Mouse (Mus musculus) retina, adult 2 months (tissue): ENCODE data around the gene Haus4.

Source experiments
- DNase-seq: peaks from one replicate; pipeline ENCODE4 v3.0.0-alpha.2; 2012; ENCODE audit warnings: low read depth, low spot score

Haus4 gene

DNA sequence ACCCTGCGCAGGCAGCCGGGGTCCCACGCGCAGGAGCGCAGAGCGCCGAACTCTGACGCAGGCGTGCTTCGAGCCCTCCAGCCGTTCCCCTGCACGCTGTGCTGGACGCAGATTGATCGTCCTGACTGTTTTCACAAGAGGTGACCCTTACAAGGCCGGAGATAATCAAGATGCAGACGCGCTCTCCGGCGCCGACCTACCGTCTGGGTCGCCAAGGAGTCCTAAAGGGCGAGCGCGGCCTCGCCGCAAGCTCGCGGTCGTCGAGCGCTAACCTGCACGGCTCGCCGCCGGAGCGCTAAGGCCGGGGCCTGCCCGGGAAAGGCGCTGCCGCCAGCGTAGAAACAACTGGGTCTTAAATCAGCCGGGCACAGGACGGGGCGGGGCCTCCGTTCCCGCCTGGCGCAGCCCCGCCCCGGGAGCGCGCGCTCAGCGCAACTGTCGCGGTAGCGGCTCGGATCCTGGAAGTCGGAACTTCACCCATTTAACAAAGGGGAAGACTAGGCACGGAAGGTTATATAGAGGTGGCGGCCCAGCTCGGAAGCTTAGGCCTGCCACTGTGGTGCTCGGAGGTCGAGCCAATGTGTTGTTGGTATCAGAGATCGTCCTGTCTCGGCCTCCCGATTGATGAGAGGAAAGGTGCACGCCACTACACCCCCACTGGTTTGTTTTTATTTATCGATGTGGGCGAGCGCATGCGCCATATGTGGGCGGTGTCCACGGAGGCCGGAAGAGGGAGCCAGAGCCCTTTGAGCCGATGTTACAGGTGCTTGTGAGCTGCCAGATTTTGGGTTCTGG is at the start of gene Haus4:
Haus4 (minus strand) TSS at position 642 of the 795 bp plus-strand sequence.
- DNase-seq: peak; percentile 71

GRCm38 (mm10) chr14:54603686-54604085 is 49.3 kb upstream of the Haus4 start:
- DNase-seq: no peak

GRCm38 (mm10) chr14:54603038-54603654 is 48.7 kb upstream of the Haus4 start:
- DNase-seq: peak; percentile 88

- DNase-seq: no peak
These were observed 48.2 kb upstream of the Haus4 start for GRCm38 (mm10) chr14:54602613-54603012.

DNA sequence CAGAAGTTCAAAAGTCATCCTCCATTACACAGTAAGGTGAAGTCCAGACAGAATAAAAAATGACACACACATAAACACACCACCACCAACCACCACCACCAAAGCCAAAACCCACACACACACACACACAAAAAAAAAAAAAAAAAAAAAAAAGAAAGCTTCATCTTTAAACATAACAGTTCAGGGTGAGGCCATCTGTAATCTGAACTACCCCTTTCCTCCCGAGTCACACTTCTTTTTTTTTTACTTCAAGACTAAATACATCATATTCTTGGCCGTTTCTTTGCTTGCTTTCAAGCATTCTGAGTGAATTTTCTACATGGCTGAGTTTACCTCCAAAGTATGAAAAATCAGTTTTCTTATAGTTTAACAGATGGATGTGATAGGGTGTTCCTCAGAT is 47.2 kb upstream of the Haus4 start:
- DNase-seq: no peak

GRCm38 (mm10) chr14:54597084-54597483 is 42.7 kb upstream of the Haus4 start:
- no peak for DNase-seq

- no peak for DNase-seq
These were observed 40.4 kb upstream of the Haus4 start for GRCm38 (mm10) chr14:54594631-54595414.

DNA sequence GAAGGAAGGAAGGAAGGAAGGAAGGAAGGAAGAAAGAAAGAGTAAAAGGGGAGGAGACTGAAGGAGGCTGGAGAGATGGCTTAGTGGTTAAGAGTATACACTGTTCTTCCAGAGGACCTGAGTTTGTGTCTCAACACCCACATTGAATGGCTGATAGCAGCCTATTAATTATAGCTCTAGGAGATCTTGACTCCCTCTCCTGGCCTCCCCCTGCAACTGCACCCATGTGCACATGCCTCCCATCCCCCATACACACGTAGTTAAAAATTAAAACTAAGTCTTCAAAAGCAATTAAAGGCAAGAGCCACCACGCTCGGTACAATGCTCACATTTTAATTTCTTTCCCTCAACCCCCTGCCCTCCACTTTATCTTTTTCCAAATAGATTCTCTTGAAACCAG is 39.6 kb upstream of the Haus4 start:
- DNase-seq: no peak

- no peak for DNase-seq
These were observed 38.0 kb upstream of the Haus4 start for GRCm38 (mm10) chr14:54592319-54592934.

DNA sequence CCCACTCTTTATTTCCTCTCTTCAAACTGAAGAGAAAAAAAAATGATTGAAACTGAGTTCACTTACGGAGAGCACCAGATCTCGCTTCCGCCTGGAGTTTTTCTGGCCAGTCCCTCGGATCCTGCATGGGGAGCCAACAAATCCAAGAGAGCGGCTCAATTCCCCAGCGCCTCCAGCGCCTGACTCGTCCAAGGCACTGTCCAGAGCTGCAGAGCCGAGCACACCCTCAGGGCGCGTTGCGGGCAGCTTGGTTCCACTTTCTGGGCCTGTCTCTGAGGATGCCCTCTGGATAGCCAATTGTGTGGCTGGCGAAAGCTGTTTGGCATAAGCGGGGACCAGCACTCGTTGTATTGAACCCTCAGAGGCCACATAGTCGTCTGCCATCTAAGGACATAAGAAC is 36.6 kb upstream of the Haus4 start:
- DNase-seq: no peak

DNA sequence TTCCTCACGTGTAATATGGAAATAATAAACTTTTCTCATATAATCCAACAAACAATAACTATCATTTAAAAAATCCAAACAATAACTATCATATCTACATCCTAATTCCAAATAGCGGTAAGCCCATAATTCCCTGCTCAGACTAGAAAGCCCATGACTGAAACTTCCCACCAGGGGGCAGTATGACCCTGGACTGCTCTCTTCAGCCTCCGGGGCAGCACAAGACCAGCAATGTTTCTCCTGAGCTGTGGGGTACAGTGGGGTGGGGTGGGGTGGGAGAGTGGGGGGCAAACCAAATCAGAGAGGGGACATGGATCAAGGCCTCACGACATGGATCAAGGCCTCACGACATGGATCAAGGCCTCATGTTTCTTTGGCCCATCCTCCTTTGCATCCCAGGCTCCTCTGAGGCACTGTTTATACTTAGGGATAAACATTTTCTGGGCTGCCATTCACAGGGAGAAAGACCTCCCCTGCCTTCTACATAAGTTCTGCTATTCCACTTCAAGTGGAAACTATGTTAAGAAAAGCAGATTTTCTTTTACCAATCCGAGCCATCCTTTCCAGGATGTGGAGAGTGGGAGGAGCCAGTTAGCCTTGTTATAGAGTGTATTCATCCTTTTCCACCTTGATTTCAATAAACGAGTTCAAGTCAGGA is 29.4 kb upstream of the Haus4 start:
- peak; percentile 61 for DNase-seq

GRCm38 (mm10) chr14:54582536-54582935 is 28.1 kb upstream of the Haus4 start:
- no peak for DNase-seq

DNA sequence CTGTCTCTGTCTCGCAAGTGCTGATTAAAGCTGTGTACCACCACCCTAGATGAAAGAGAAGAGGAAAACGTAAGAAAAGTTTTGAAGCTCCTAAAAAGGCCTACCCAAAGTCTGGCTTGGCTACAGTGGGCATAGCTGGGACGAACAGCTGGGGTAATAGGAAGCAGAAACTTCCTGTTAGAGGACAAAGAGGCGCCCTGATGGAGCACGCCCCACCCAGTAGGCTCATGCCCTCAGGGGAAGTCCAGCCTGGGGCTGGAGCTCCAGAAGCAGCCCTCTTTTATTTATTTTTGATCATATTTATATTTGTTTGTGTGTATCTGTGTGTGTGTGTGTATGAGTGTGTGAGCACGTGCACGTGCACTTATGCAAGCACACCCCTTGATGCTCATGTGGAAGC is 25.2 kb upstream of the Haus4 start:
- no peak for DNase-seq

DNA sequence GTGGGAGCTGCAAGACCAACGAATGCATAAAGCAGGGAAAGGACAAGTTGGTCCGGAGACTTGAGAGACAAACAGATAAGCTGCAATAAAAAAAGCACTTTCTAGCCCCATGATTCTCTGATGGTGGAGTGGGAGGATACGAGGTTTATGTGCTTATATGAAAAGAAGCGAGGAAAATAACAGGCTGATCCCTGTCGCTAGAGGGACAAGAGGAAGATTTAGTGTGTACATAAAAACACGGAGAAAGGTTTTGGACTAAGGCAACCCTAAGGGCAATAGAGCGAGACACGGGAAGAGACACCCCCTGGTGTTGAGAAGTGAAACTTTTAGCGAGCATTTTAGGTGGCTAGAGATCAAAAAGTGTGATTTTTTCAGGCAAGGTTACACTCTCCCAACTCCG is 23.6 kb upstream of the Haus4 start:
- DNase-seq: no peak

GRCm38 (mm10) chr14:54577089-54577982 is 22.9 kb upstream of the Haus4 start, which contains the start of gene Ajuba:
Ajuba (minus strand) TSS chr14:54577558.
- DNase-seq: no peak

GRCm38 (mm10) chr14:54576241-54577088 is 22.0 kb upstream of the Haus4 start:
- no peak for DNase-seq

DNA sequence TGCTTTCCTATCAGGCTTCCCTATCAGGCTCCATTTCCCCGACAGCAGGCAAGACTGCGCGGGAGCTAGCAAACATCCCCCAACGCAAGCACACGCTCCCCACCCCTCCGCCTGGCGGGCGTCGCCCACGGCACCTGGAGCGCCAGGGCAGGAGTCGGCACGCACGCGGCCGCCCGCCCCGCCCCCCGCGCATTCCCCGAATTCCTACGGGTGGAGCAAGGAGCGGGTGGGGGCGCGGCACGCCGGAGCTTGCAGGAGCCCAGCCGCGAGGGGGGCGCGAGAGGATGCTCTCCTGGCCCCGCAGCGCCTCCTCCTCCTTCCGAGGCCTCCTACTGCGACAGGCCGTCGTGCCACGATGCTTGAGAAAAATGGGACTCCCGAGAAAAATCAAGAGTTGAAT is 21.2 kb upstream of the Haus4 start:
- DNase-seq: no peak

DNA sequence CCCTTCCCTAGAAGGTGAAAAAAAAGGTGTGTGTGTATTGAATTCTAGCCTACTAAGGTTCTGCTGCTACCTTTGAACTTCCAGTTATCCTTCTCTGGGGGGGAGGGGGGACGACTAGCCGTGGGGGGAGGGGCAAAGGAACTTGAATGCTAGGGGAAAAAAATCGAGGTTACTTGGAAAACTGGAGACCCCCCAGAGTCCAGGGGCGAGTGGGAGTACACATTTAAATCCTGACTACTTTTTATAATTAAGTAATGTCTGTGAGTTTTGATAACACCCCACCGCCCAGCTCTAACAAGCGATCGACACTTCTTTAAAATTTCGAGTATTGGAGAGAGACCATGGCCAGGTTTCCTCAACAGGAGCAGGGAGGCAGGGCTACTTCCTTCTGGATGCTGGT is 20.6 kb upstream of the Haus4 start:
- no peak for DNase-seq

GRCm38 (mm10) chr14:54574253-54574652 is 19.8 kb upstream of the Haus4 start:
- DNase-seq: no peak
